Mouse (Mus musculus) thymus, adult 2 months (tissue): ENCODE data around the gene Stox2.

Experiments
- CTCF ChIP-seq: fragments of 200-500 bp; IDR thresholded peaks from 2 replicates; pipeline ENCODE4 v1.5.1; 2012; ENCODE audit warnings: mild to moderate bottlenecking, control low read depth, low read length, moderate library complexity, borderline replicate concordance; ENCODE audit not compliant: control insufficient read depth, poor library complexity, insufficient read depth; ENCODE audit errors: extremely low read depth
- POLR2A ChIP-seq: fragments of 200-500 bp; IDR thresholded peaks from 2 replicates; pipeline ENCODE4 v1.6.1; 2012; ENCODE audit warnings: mild to moderate bottlenecking, low read length, control low read depth, moderate library complexity; ENCODE audit not compliant: control insufficient read depth, poor library complexity, insufficient read depth; ENCODE audit errors: extremely low read depth

DNA sequence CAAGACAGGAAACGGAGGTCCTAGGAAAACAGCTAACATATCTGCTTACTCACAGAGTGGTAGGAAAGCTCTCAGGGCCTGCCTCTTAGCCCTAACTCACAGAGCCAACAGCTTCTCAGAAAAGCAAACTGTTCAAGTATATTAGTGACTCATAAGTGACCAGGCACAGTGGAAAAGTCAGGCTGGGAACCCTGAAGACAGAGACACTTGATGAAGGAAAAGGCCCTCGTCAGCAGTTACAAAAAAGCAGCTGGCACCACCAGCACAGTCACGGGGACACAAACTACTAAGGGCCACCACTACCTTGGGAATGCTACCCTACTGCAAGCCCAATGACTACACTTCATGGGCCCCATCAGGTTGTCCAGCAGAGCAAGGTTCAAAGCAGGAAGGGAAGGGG lies 168.0 kb downstream of the Stox2 start:
- TF ChIP-seq POLR2A: no peak
- TF ChIP-seq CTCF: no peak
